In the genomic region with DNA sequence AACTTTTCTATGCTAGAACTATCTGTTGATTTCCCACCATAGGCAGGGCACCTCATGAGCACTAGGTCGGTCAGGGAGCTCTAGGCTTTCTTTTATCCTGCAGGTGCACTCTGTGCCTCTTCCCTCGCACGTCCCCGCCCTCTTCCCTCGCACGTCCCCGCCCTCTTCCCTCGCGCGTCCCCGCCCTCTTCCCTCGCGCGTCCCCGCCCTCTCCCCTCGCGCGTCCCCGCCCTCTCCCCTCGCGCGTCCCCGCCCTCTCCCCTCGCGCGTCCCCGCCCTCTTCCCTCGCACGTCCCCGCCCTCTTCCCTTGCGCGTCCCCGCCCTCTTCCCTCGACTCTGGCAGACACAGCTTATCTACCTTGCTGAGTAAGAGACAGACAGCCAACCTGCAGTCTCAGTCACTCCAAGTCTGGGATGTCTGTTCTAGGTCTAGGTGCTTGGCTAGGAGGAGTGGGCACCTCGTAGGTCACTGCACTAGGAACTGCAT, we compare ENCODE assay signal across 8 mouse cellular contexts. TPM values are rescaled to one million over a fixed set of nuclear protein-coding genes. Genes with fewer than 3 reads are reported as not detected.
DNase-seq lines count a peak whose midpoint lies in the region; ATAC-seq lines count a peak whose summit lies in the region.

No protein-coding gene starts in this region.

- intact Hi-C loops in left cerebral cortex, postnatal 25 days (cut with DNase I) = no loop called here

- DNase-seq in A20 (ENCODE audit: low read depth, low spot score) (peak; percentile 84), ZHBTc4 (ENCODE audit: low read depth, low spot score) (peak; percentile 89)
- peak; percentile 59 for DNase-seq in heart, postnatal 4 days
- DNase-seq in limb, embryonic 11.5 days (ENCODE audit: low spot score) = peak; percentile 69
- DNase-seq in left cerebral cortex, postnatal 25 days (ENCODE audit: low spot score in 2 of 2) = no peak

- 1% methylated on average over 24 of the region's 35 CpGs for WGBS in limb, embryonic 11.5 days
- WGBS in midbrain, embryonic 12.5 days = under 1% methylated on average over 31 of the region's 35 CpGs
- under 1% methylated on average over 30 of the region's 35 CpGs for WGBS in stomach, embryonic 16.5 days

- peak overlapping the region; percentile 0; the same call in 1 of the 2 replicates for H3K4me3 ChIP-seq in limb, embryonic 11.5 days (ENCODE audit: low read depth, low read length)
- H3K4me3 ChIP-seq in midbrain, embryonic 12.5 days = peak overlapping the region; percentile 32
- peak overlapping the region; percentile 15 for H3K4me3 ChIP-seq in stomach, embryonic 16.5 days (replicated peaks; ENCODE audit: low read length)

- peak; percentile 84 for ATAC-seq in erythroid progenitor cell, adult 5-6 weeks (replicated peaks; ENCODE audit: low FRiP score, poor library complexity, severe bottlenecking)
- peak; percentile 26; the same call in 1 of the 2 replicates for ATAC-seq in limb, embryonic 11.5 days (ENCODE audit: insufficient number of reproducible peaks, low FRiP score, low TSS enrichment, low read depth)
- ATAC-seq in midbrain, embryonic 12.5 days (ENCODE audit: low FRiP score, low read depth) = 0 out of 2 replicates have a peak, but pooled peaks have one; percentile 56
- ATAC-seq in stomach, embryonic 16.5 days (ENCODE audit: insufficient read depth, low FRiP score) = peak; percentile 89

- no peak overlapping the region for H3K27ac ChIP-seq in limb, embryonic 11.5 days (replicated peaks; ENCODE audit: low read depth, low read length)
- H3K27ac ChIP-seq in midbrain, embryonic 12.5 days (replicated peaks) = no peak overlapping the region
- peak overlapping the region; percentile 69 for H3K27ac ChIP-seq in stomach, embryonic 16.5 days (ENCODE audit: low read length)

- H3K4me1 ChIP-seq in limb, embryonic 11.5 days (ENCODE audit: control insufficient read depth, insufficient read depth, low read length) = peaks cover 5% of the 10 kb centered on the region
- H3K4me1 ChIP-seq in midbrain, embryonic 12.5 days = peaks cover 11% of the 10 kb centered on the region
- peaks cover 12% of the 10 kb centered on the region; the same call in 1 of the 2 replicates for H3K4me1 ChIP-seq in stomach, embryonic 16.5 days (ENCODE audit: control insufficient read depth, insufficient read depth, low read length)

- no peaks in the 10 kb centered on the region for H3K27me3 ChIP-seq in limb, embryonic 11.5 days (ENCODE audit: control insufficient read depth, insufficient read depth, low read length)
- H3K27me3 ChIP-seq in midbrain, embryonic 12.5 days = peaks cover 9% of the 10 kb centered on the region; the same call in 1 of the 2 replicates
- H3K27me3 ChIP-seq in stomach, embryonic 16.5 days (ENCODE audit: control insufficient read depth, insufficient read depth, low read length) = no peaks in the 10 kb centered on the region

- peak overlapping the region; percentile 16; the same call in 1 of the 2 replicates for H3K4me2 ChIP-seq in limb, embryonic 11.5 days (ENCODE audit: low read depth, severe bottlenecking)
- peak overlapping the region; percentile 56 for H3K4me2 ChIP-seq in midbrain, embryonic 12.5 days (replicated peaks)
- peak overlapping the region; percentile 41 for H3K4me2 ChIP-seq in stomach, embryonic 16.5 days (ENCODE audit: low read depth, low read length)

- H3K36me3 ChIP-seq in limb, embryonic 11.5 days (ENCODE audit: control insufficient read depth, insufficient read depth, low read length) = peaks cover 3% of the 10 kb centered on the region; the same call in 1 of the 2 replicates
- H3K36me3 ChIP-seq in midbrain, embryonic 12.5 days = no peaks in the 10 kb centered on the region
- peaks cover 5% of the 10 kb centered on the region for H3K36me3 ChIP-seq in stomach, embryonic 16.5 days (ENCODE audit: control insufficient read depth, insufficient read depth, low read length)

- H3K9me3 ChIP-seq in limb, embryonic 11.5 days (ENCODE audit: control insufficient read depth, low read length) = no peaks in the 10 kb centered on the region
- no peaks in the 10 kb centered on the region for H3K9me3 ChIP-seq in midbrain, embryonic 12.5 days
- H3K9me3 ChIP-seq in stomach, embryonic 16.5 days (replicated peaks; ENCODE audit: control insufficient read depth, low read length) = no peaks in the 10 kb centered on the region

- H3K9ac ChIP-seq in limb, embryonic 11.5 days (ENCODE audit: low read length) = no peak overlapping the region
- H3K9ac ChIP-seq in midbrain, embryonic 12.5 days (replicated peaks) = peak overlapping the region; percentile 20; the same call in 1 of the 2 replicates
- peak overlapping the region; percentile 29; the same call in 1 of the 2 replicates for H3K9ac ChIP-seq in stomach, embryonic 16.5 days (ENCODE audit: low read length)

RNA-seq across cellular contexts. Expression of a gene that starts 35.8 kb away (rescaled TPM):
- total RNA-seq in erythroid progenitor cell, adult 5-6 weeks (2015; ENCODE audit: low replicate concordance) = 83.4 and 100 TPM in 2 replicates
- 79.2 and 88.4 TPM in 2 replicates for total RNA-seq in erythroid progenitor cell, adult 5-6 weeks (2017; ENCODE audit: low replicate concordance)
- 10 to 100 TPM; 17.2 to 19.7 TPM for total RNA-seq in heart, postnatal 4 days (2021)
- 3.1 and 3.5 TPM in 2 replicates for polyA plus RNA-seq in limb, embryonic 11.5 days (2014; fragmentation: Nextera tagmentation; extraction: Ambion mirVana)
- polyA plus RNA-seq in midbrain, embryonic 12.5 days (2016; fragmentation: Nextera tagmentation; extraction: Ambion mirVana) = 1.2 TPM in 2 replicates
- 6.6 and 7.3 TPM in 2 replicates for polyA plus RNA-seq in stomach, embryonic 16.5 days (2015; fragmentation: Nextera tagmentation; extraction: Ambion mirVana)
- 1 to 10 TPM; 2.2 to 2.6 TPM for total RNA-seq in left cerebral cortex, postnatal 25 days (2021)

Comparison
In these comparisons a context has a peak if more than half of its experiments do, and no peak if none do; other contexts are left out.
1. DNase-seq: peak in A20 (single experiment), ZHBTc4 (single experiment), heart, postnatal 4 days (single experiment) and limb, embryonic 11.5 days (single experiment); none in left cerebral cortex, postnatal 25 days (0 of 2).
2. ATAC-seq: peak in every context shown above with its lines; median percentile 89 in stomach, embryonic 16.5 days; 84 in erythroid progenitor cell, adult 5-6 weeks; 56 in midbrain, embryonic 12.5 days; 26 in limb, embryonic 11.5 days.
3. RNA of a gene that starts 35.8 kb away (total RNA-seq): 79.2 to 100 TPM in erythroid progenitor cell, adult 5-6 weeks and 17.2 to 19.7 TPM in heart, postnatal 4 days; 2.2 to 2.6 TPM in left cerebral cortex, postnatal 25 days; every median in the first group is over 4 times any median in the second.
4. Peak in every context shown above with its lines, with median percentiles within 50 percentile points of each other: H3K4me2 ChIP-seq and H3K4me3 ChIP-seq.